26 mouse cellular contexts compared by ENCODE assay signal in the genomic region with DNA sequence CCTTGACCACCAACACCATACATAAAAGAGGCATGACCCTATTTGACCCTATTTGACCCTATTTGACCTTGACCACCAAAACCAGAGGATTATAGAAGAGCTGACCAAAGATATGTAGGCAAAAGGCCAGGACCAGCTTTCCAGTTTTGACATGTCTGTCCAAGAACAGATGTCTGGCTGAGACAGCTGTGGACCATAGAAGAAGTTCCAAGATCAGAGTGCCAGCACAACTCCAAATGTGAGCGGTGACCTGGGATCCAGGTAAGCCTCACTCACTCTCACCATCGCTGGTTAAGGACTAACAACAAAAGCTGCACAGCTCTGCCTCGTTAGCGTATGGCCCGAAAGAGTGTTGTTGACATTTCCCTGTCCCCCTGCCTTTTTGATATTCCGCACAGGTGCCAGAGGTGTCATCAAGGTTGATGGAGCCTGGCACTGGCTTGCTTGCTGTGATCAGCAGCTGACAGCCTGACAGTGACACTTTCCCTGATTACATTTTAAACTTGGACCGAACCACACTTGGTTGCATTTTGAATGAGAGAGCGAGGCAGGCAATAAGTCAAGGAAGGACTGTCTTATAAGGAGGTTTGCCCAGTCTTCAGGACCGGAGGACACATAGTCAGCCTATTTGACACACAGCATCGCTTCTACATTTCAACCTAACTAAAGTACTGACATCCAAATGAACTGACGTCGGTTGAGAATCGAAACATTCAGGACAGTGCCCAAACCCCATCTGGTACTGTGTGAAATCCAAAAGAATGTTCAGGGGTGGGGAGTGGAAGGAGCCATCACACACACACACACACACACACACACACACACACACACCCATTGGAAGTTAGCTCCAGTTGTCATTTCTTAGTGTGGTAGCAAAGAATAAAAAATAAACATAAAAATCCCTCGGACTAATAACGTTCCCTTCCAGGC. TPM values are rescaled to one million over a fixed set of nuclear protein-coding genes. Genes with fewer than 3 reads are reported as not detected.
DNase-seq lines count a peak whose midpoint lies in the region; ATAC-seq and TF ChIP-seq lines count a peak whose summit lies in the region.
"Had no signal": no experiment of that assay in that cellular context is flagged by ENCODE, and none has a peak within 500 bp of the region (broad histone marks: within the 10 kb centered on the region; RNA-seq: fewer than 3 reads in every experiment).

No protein-coding gene starts in this region.

- no peak overlapping the region for H3K4me2 ChIP-seq in liver, embryonic 12.5 days
- H3K4me2 ChIP-seq: intestine, embryonic 15.5 days; limb, embryonic 13.5 days; liver, embryonic 15.5 days; midbrain, embryonic 12.5 days had no signal

- TF ChIP-seq POLR2A in liver, adult 2 months (IDR thresholded peaks at IDR 0.05; ENCODE audit: extremely low read depth, insufficient read depth, low read length) = no peak
- no peak for TF ChIP-seq POLR2A in brain, embryonic 14.5 days (IDR thresholded peaks at IDR 0.05; ENCODE audit: borderline replicate concordance, extremely low read depth, insufficient read depth, insufficient read length, poor library complexity, severe bottlenecking)

- 28% methylated on average over 15 of the region's 15 CpGs for WGBS in liver, adult 2 months
- WGBS in liver, embryonic 12.5 days (ENCODE audit: insufficient replicate concordance) = 76% methylated on average over 15 of the region's 15 CpGs

- no peak for ATAC-seq in liver, embryonic 12.5 days
- ATAC-seq: CD4-positive, CD25-positive, alpha-beta regulatory T cell, adult 4 months; hindbrain, embryonic 16.5 days; intestine, embryonic 15.5 days had no signal

- DNase-seq in cerebellum, postnatal 14 days = peak; percentile 24 to 26
- no peak for DNase-seq in cerebellum, postnatal 36 days
- DNase-seq in gastrocnemius, postnatal 25 days = peak; percentile 12
- DNase-seq in gastrocnemius, postnatal 4 days (ENCODE audit: low spot score in 2 of 2) = no peak
- DNase-seq in liver, adult 2 months (ENCODE audit: extremely low read depth, low read depth, low spot score) = peak; percentile 78
- peak; percentile 66 for DNase-seq in brain, embryonic 14.5 days (ENCODE audit: low read depth)
- DNase-seq in thymus, adult 18-20 months = no peak
- DNase-seq: adrenal gland, postnatal 14 days; cerebellum, adult 8-10 months; embryo, embryonic 11 days; gastrocnemius, postnatal 10 days; kidney, adult 8-10 months; kidney, postnatal 10 days; layer of hippocampus, postnatal 36 days; thymus, postnatal 14 days had no signal

- H3K79me2 ChIP-seq in liver, adult 2 months (ENCODE audit: control insufficient read depth, insufficient read depth, low read length) = peaks cover 27% of the 10 kb centered on the region

- H3K9me3 ChIP-seq in liver, embryonic 12.5 days (replicated peaks) = no peaks in the 10 kb centered on the region
- H3K9me3 ChIP-seq: embryonic facial prominence, embryonic 13.5 days; heart, embryonic 10.5 days; hindbrain, embryonic 10.5 days; intestine, embryonic 15.5 days; limb, embryonic 13.5 days; liver, embryonic 15.5 days; midbrain, embryonic 12.5 days had no signal

- peaks cover 21% of the 10 kb centered on the region for H3K4me1 ChIP-seq in liver, adult 2 months (ENCODE audit: control insufficient read depth, insufficient read depth, low read length)
- H3K4me1 ChIP-seq in liver, embryonic 12.5 days = peaks cover 4% of the 10 kb centered on the region; the same call in 1 of the 2 replicates
- H3K4me1 ChIP-seq: liver, embryonic 15.5 days had no signal

- peak overlapping the region; percentile 24 for H3K27ac ChIP-seq in liver, adult 2 months (replicated peaks; ENCODE audit: insufficient read depth, low read depth, low read length)
- H3K27ac ChIP-seq in liver, embryonic 12.5 days = no peak overlapping the region
- H3K27ac ChIP-seq: embryonic facial prominence, embryonic 13.5 days; heart, embryonic 10.5 days; hindbrain, embryonic 10.5 days; intestine, embryonic 15.5 days; limb, embryonic 13.5 days; liver, embryonic 15.5 days; midbrain, embryonic 12.5 days had no signal

- peaks cover 2% of the 10 kb centered on the region; the same call in 1 of the 2 replicates for H3K36me3 ChIP-seq in liver, adult 2 months (ENCODE audit: control insufficient read depth, insufficient read depth, low read length)
- no peaks in the 10 kb centered on the region for H3K36me3 ChIP-seq in liver, embryonic 12.5 days
- H3K36me3 ChIP-seq: embryonic facial prominence, embryonic 13.5 days; heart, embryonic 10.5 days; hindbrain, embryonic 10.5 days; intestine, embryonic 15.5 days; limb, embryonic 13.5 days; liver, embryonic 15.5 days; midbrain, embryonic 12.5 days had no signal

- TF ChIP-seq CTCF in liver, adult 2 months (IDR thresholded peaks at IDR 0.05; ENCODE audit: low read depth, low read length) = no peak
- no peak for TF ChIP-seq CTCF in brain, embryonic 14.5 days (IDR thresholded peaks at IDR 0.05; ENCODE audit: borderline replicate concordance, extremely low read depth, insufficient read depth, insufficient read length)

- H3K9ac ChIP-seq in liver, adult 2 months (ENCODE audit: low read depth, low read length) = 0 out of 2 replicates have a peak overlapping the region, but pooled peaks have one; percentile 3
- no peak overlapping the region for H3K9ac ChIP-seq in liver, embryonic 12.5 days
- H3K9ac ChIP-seq: embryonic facial prominence, embryonic 13.5 days; intestine, embryonic 15.5 days; limb, embryonic 13.5 days; liver, embryonic 15.5 days; midbrain, embryonic 12.5 days had no signal

- no peaks in the 10 kb centered on the region for H3K27me3 ChIP-seq in liver, adult 2 months (ENCODE audit: control insufficient read depth, insufficient read depth, low read length)
- peaks cover 46% of the 10 kb centered on the region for H3K27me3 ChIP-seq in liver, embryonic 12.5 days (replicated peaks)
- H3K27me3 ChIP-seq: intestine, embryonic 15.5 days had no signal

- no peak overlapping the region for H3K4me3 ChIP-seq in liver, adult 2 months (ENCODE audit: insufficient read depth, low read depth, low read length)
- no peak overlapping the region for H3K4me3 ChIP-seq in liver, embryonic 12.5 days
- H3K4me3 ChIP-seq: embryonic facial prominence, embryonic 13.5 days; erythroblast, embryonic 14.5 days; heart, embryonic 10.5 days; hindbrain, embryonic 10.5 days; intestine, embryonic 15.5 days; limb, embryonic 13.5 days; liver, embryonic 15.5 days; midbrain, embryonic 12.5 days had no signal

RNA-seq across cellular contexts. Expression of a gene that starts 3.8 kb away (rescaled TPM):
- 1 to 10 TPM; 2.1 to 3.0 TPM for total RNA-seq in gastrocnemius, postnatal 25 days (2021)
- 10 to 100 TPM in 1 of 2 experiments, 1 to 10 TPM in 1; 8.5 to 10.1 TPM for total RNA-seq in gastrocnemius, postnatal 4 days (2021)
- total RNA-seq in liver, adult 2 months (2014; rRNA removed) = 6.9 and 13.2 TPM in 2 replicates
- polyA plus RNA-seq in liver, adult 2 months (2012; rRNA removed) = 30.6 and 34.8 TPM in 2 replicates
- polyA plus RNA-seq in liver, embryonic 12.5 days (2016; fragmentation: Nextera tagmentation; extraction: Ambion mirVana) = 4.7 and 4.9 TPM in 2 replicates
- 2.8 and 4.3 TPM in 2 replicates for polyA plus RNA-seq in brain, embryonic 14.5 days (2012; rRNA removed)
- polyA plus RNA-seq: erythroblast, embryonic 14.5 days had no signal

Comparison
In these comparisons a context has a peak if more than half of its experiments do, and no peak if none do; other contexts are left out.
1. DNase-seq: peak in cerebellum, postnatal 14 days (2 of 2), gastrocnemius, postnatal 25 days (single experiment), liver, adult 2 months (single experiment) and brain, embryonic 14.5 days (single experiment); none in cerebellum, postnatal 36 days (0 of 2), gastrocnemius, postnatal 4 days (0 of 2) and thymus, adult 18-20 months (0 of 2).